Mouse (Mus musculus) C3H10T1/2 (cell line): ENCODE data around the gene Coq8a. TPM values are rescaled to one million over a fixed set of nuclear protein-coding genes. Genes with fewer than 3 reads are reported as not detected.

Experiments used
- polyA plus RNA-seq, 2 experiments: library from polyadenylated mRNA; unstranded; fragments of >200 nt; fragmentation: generic; extraction: Trizol; gene quantifications; one replicate each; pipeline ENCODE4 v1.2.1; 2012; ENCODE audit warnings: missing spikeins in 2 of 2

The Coq8a gene
- 1 to 10 TPM in 1 of 2 experiments, under 1 TPM in 1; 0.70 to 9.6 TPM for polyA plus RNA-seq

DNA sequence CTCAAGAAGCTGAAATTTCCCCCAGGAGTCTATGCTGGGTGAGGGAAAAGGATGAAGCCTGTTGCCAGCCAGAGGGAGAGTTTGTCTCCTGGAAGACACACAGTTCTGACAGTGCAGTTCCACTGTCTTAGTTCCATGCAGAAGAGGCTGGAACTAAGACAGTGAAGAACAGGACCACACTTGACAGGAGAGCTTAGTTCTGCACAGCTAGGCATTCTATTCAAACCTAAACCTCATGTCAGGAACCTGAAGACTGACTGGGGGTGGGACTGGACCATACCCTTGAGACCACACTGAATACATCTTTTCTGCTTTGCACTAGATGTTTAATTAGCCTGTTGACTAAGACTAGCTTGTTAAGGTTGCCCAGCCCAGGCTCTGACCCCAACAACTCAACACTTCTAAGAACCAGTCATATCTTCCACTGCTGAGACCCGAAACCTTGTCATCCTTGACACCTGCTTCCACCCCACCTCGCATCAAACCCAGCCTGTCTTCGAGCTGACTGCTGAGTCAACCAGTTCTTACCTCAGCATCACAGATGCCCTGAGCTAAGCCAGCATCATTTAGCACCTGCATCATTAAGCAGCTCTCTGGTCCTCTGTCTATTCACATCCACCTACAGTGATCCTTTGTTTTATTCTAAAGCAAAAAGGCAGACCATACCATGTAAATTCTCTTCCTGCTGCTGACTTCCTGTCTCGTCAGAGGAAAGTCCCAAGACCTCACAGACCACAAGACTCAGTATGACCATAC lies at the start of gene Coq8a:
Gene Coq8a, minus strand, starts transcription at position 644 of the 756 bp plus-strand sequence.

Other genes starting within 250 kb of the Coq8a start
- gene Cdc42bpa, start 239.1 kb downstream of the Coq8a start, polyA plus RNA-seq, result 10 to 100 TPM in 1 of 2 experiments, under 1 TPM in 1; 0.56 to 10.3 TPM
- 10 to 100 TPM in 1 of 2 experiments, 1 to 10 TPM in 1; 5.4 to 17.1 TPM for gene Psen2, start 63.8 kb upstream of the Coq8a start, polyA plus RNA-seq
- gene Itpkb, start 130.9 kb upstream of the Coq8a start, polyA plus RNA-seq, result 10 to 100 TPM in 1 of 2 experiments, 1 to 10 TPM in 1; 3.2 to 25.0 TPM